ENCODE assay signal across 8 mouse cellular contexts in genomic region chr17:46393012-46393411, GRCm38 (mm10). TPM values are rescaled to one million over a fixed set of nuclear protein-coding genes. Genes with fewer than 3 reads are reported as not detected.
DNase-seq lines count a peak whose midpoint lies in the region; ATAC-seq and TF ChIP-seq lines count a peak whose summit lies in the region.
"Had no signal": no experiment of that assay in that cellular context is flagged by ENCODE, and none has a peak within 500 bp of the region (broad histone marks: within the 10 kb centered on the region; RNA-seq: fewer than 3 reads in every experiment).

No protein-coding gene starts in this region.

- no peaks in the 10 kb centered on the region for H3K4me1 ChIP-seq in kidney, embryonic 15.5 days
- H3K4me1 ChIP-seq in G1E (ENCODE audit: insufficient read depth, low read depth, low read length), result no peaks in the 10 kb centered on the region
- H3K4me1 ChIP-seq in liver, postnatal 0 days (ENCODE audit: insufficient read depth), result peaks cover under 1% of the 10 kb centered on the region; the same call in 1 of the 2 replicates

- no peak overlapping the region for H3K4me2 ChIP-seq in kidney, embryonic 15.5 days
- no peak overlapping the region for H3K4me2 ChIP-seq in liver, postnatal 0 days (ENCODE audit: low read depth, low read length)

- 45% methylated on average over 2 of the region's 2 CpGs for WGBS in kidney, embryonic 15.5 days
- WGBS in liver, postnatal 0 days (ENCODE audit: insufficient replicate concordance), result 47% methylated on average over 2 of the region's 2 CpGs

- H3K27ac ChIP-seq in kidney, embryonic 15.5 days, result no peak overlapping the region
- H3K27ac ChIP-seq in liver, postnatal 0 days (ENCODE audit: low read depth), result no peak overlapping the region

- peak; percentile 41; the same call in 1 of the 2 replicates for TF ChIP-seq CTCF in G1E (IDR thresholded peaks at IDR 0.05; ENCODE audit: low read depth, low read length)
- TF ChIP-seq CTCF in liver, postnatal 0 days (IDR thresholded peaks at IDR 0.05; ENCODE audit: low read depth), result peak; percentile 73

- no peak overlapping the region for H3K4me3 ChIP-seq in kidney, embryonic 15.5 days (replicated peaks)
- H3K4me3 ChIP-seq in G1E (ENCODE audit: low read depth, low read length), result no peak overlapping the region
- no peak overlapping the region for H3K4me3 ChIP-seq in liver, postnatal 0 days (ENCODE audit: low read depth, low read length)
- H3K4me3 ChIP-seq: megakaryocyte, embryonic 14.5 days had no signal

- H3K9ac ChIP-seq in kidney, embryonic 15.5 days, result no peak overlapping the region
- H3K9ac ChIP-seq in liver, postnatal 0 days (replicated peaks), result no peak overlapping the region

- TF ChIP-seq EP300 in liver, postnatal 0 days (IDR thresholded peaks at IDR 0.05; ENCODE audit: low read depth), result no peak

- ATAC-seq in kidney, embryonic 15.5 days (replicated peaks; ENCODE audit: low FRiP score), result no peak
- ATAC-seq in G1E (ENCODE audit: extremely low read depth, insufficient number of reproducible peaks, low FRiP score, poor library complexity, severe bottlenecking), result 0 out of 2 replicates have a peak, but pooled peaks have one; percentile 22
- ATAC-seq in liver, postnatal 0 days, result no peak

- peak; percentile 27 for DNase-seq in kidney, adult 11 months
- DNase-seq in CD4-positive helper T cell, adult 2 months (ENCODE audit: low read depth, low spot score), result peak; percentile 66
- no peak for DNase-seq in G1E (ENCODE audit: low spot score)
- DNase-seq in embryo, embryonic 10.5 days (ENCODE audit: low spot score), result peak; percentile 65
- peak; percentile 39 for DNase-seq in liver, postnatal 0 days
- peak; percentile 42 for DNase-seq in thymus, postnatal 25 days

- H3K9me3 ChIP-seq in kidney, embryonic 15.5 days (replicated peaks), result no peaks in the 10 kb centered on the region
- no peaks in the 10 kb centered on the region for H3K9me3 ChIP-seq in G1E (replicated peaks)
- no peaks in the 10 kb centered on the region for H3K9me3 ChIP-seq in liver, postnatal 0 days (ENCODE audit: low read length)
- H3K9me3 ChIP-seq: megakaryocyte, embryonic 14.5 days had no signal

- H3K27me3 ChIP-seq in kidney, embryonic 15.5 days, result no peaks in the 10 kb centered on the region
- no peaks in the 10 kb centered on the region for H3K27me3 ChIP-seq in G1E (ENCODE audit: insufficient read depth, low read length)
- H3K27me3 ChIP-seq in liver, postnatal 0 days (ENCODE audit: insufficient read depth, low read length), result no peaks in the 10 kb centered on the region
- H3K27me3 ChIP-seq: megakaryocyte, embryonic 14.5 days had no signal

- peaks cover 72% of the 10 kb centered on the region for H3K36me3 ChIP-seq in kidney, embryonic 15.5 days
- peaks cover 52% of the 10 kb centered on the region for H3K36me3 ChIP-seq in G1E (replicated peaks)
- peaks cover 13% of the 10 kb centered on the region for H3K36me3 ChIP-seq in liver, postnatal 0 days (replicated peaks; ENCODE audit: insufficient read depth, low read length)

RNA-seq across cellular contexts. Expression of gene Zfp318, which starts 9.5 kb away (rescaled TPM):
- polyA plus RNA-seq in kidney, embryonic 15.5 days (2015; fragmentation: Nextera tagmentation; extraction: Ambion mirVana), result 9.9 and 10.3 TPM in 2 replicates
- total RNA-seq in G1E (2014; fragmentation: Nextera tagmentation) (45.3 and 46.6 TPM in 2 replicates), G1E (2017) (25.2 and 27.5 TPM in 2 replicates)
- 3.5 and 4.1 TPM in 2 replicates for polyA plus RNA-seq in G1E (2012)
- polyA plus RNA-seq in liver, postnatal 0 days (2015; fragmentation: Nextera tagmentation; extraction: Ambion mirVana), result 1.6 and 2.2 TPM in 2 replicates

RNA-seq across cellular contexts. Expression of gene Crip3, which starts 35.7 kb away (rescaled TPM):
- 0.51 and 0.64 TPM in 2 replicates for polyA plus RNA-seq in kidney, embryonic 15.5 days (2015; fragmentation: Nextera tagmentation; extraction: Ambion mirVana)
- total RNA-seq in G1E (2014; fragmentation: Nextera tagmentation), result not detected in 2 replicates
- 0.12 TPM in 1 of 2 replicates, not detected in the other for total RNA-seq in G1E (2017)
- not detected in 2 replicates for polyA plus RNA-seq in G1E (2012)
- not detected in 2 replicates for polyA plus RNA-seq in liver, postnatal 0 days (2015; fragmentation: Nextera tagmentation; extraction: Ambion mirVana)

RNA-seq across cellular contexts. Expression of gene Slc22a7, which starts 45.2 kb away (rescaled TPM):
- not detected in 2 replicates for polyA plus RNA-seq in kidney, embryonic 15.5 days (2015; fragmentation: Nextera tagmentation; extraction: Ambion mirVana)
- total RNA-seq in G1E (2014; fragmentation: Nextera tagmentation) (not detected in 2 replicates), G1E (2017) (not detected in 2 replicates)
- not detected in 2 replicates for polyA plus RNA-seq in G1E (2012)
- 0.18 and 0.34 TPM in 2 replicates for polyA plus RNA-seq in liver, postnatal 0 days (2015; fragmentation: Nextera tagmentation; extraction: Ambion mirVana)
